Mouse (Mus musculus): Measurements from ENCODE around the gene Thg1l.

DNA sequence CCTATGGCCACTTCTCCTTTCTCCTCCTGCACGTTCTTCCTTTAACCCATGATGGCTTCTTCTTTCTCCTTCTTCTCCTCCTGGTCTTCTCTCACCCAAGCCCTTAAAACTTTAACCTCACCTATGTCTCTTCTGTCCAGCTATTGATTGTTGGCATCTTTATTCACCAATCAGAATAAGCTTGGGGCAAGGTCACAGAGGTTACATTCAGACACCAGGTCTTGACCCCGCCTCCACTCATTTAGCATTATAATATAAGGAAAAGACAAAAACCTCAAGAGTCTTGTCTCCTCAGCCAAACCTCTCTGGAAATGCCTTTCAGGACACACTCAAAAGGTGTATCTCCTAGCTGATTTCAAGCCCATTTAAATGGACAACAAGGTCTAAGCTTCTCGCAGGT is 13.2 kb upstream of the Thg1l start:
- TF ChIP-seq POLR2A (IDR thresholded peaks at IDR 0.05; ENCODE audit: insufficient read depth, low read length) (no peak), CTCF (IDR thresholded peaks at IDR 0.05; ENCODE audit: low read depth, low read length) (no peak)
